Mouse (Mus musculus): ENCODE measurements at regions not wholly inside any gene's neighbourhood (a gene's known extent, or its start where the extent isn't known, plus 50 kb on each side); places are given as distances from the start of the nearest gene placed in this dataset.

- H3K79me2 ChIP-seq (ENCODE audit: control insufficient read depth, insufficient read depth), result no peaks in the 10 kb centered on the region
- TF ChIP-seq CTCF (IDR thresholded peaks at IDR 0.05; ENCODE audit: control insufficient read depth, insufficient read depth, insufficient read length) (no peak), MAX (IDR thresholded peaks at IDR 0.05) (no peak), USF1 (IDR thresholded peaks at IDR 0.05; ENCODE audit: low read depth) (no peak), CEBPB (IDR thresholded peaks at IDR 0.05; ENCODE audit: low read depth) (no peak), MYOG (IDR thresholded peaks at IDR 0.05; ENCODE audit: control insufficient read depth, extremely low read depth, insufficient read length) (no peak), MYOD1 (IDR thresholded peaks at IDR 0.05; ENCODE audit: control insufficient read depth, insufficient read length, low read depth) (no peak), FOSL1 (IDR thresholded peaks at IDR 0.05; ENCODE audit: insufficient read depth, low read length, poor library complexity, severe bottlenecking) (no peak)
- no peaks in the 10 kb centered on the region for H3K79me3 ChIP-seq (ENCODE audit: low read depth)
- H3ac ChIP-seq (ENCODE audit: control insufficient read depth, insufficient read length, low read depth), result no peak overlapping the region
- no peaks in the 10 kb centered on the region for H3K36me3 ChIP-seq (ENCODE audit: control insufficient read depth, insufficient read depth)
- no peaks in the 10 kb centered on the region for H3K27me3 ChIP-seq (ENCODE audit: control insufficient read depth, insufficient read depth, insufficient read length)
- no peak overlapping the region for H3K4me3 ChIP-seq (ENCODE audit: insufficient read depth, poor library complexity, severe bottlenecking)
Observed at GRCm38 (mm10) chr12:32692962-32693361, 126.4 kb upstream of the Nampt start.

DNA sequence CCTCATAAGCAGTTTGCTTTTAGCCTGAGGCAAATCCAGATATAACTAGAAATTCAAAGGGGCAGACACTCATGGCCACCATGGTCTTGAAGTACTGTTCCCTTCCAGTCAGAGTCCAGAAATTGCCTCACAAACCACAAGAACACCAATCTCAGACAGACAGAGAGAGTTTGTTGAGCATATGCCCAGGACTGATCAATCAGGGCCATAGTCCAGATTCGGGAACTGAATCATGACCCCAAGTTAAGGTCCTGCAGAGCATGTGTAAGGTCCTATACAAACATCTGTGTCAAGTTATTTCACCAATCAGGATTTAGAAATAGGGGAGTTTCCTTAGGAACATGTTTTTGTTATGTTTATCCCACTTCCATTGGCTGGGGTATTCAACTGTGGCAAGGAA is 125.7 kb upstream of the Nampt start:
- H3ac ChIP-seq (ENCODE audit: control insufficient read depth, insufficient read length, low read depth), result no peak overlapping the region
- H3K4me3 ChIP-seq (ENCODE audit: insufficient read depth, poor library complexity, severe bottlenecking), result no peak overlapping the region
- no peak for TF ChIP-seq MYOG (IDR thresholded peaks at IDR 0.05; ENCODE audit: control insufficient read depth, extremely low read depth, insufficient read length)
- no peak for TF ChIP-seq MYOD1 (IDR thresholded peaks at IDR 0.05; ENCODE audit: control insufficient read depth, insufficient read length, low read depth)
- no peak for TF ChIP-seq FOSL1 (IDR thresholded peaks at IDR 0.05; ENCODE audit: insufficient read depth, low read length, poor library complexity, severe bottlenecking)
- no peak for TF ChIP-seq CTCF (IDR thresholded peaks at IDR 0.05; ENCODE audit: control insufficient read depth, insufficient read depth, insufficient read length)
- H3K27me3 ChIP-seq (ENCODE audit: control insufficient read depth, insufficient read depth, insufficient read length), result no peaks in the 10 kb centered on the region
- no peaks in the 10 kb centered on the region for H3K36me3 ChIP-seq (ENCODE audit: control insufficient read depth, insufficient read depth)
- no peaks in the 10 kb centered on the region for H3K79me3 ChIP-seq (ENCODE audit: low read depth)
- no peaks in the 10 kb centered on the region for H3K79me2 ChIP-seq (ENCODE audit: control insufficient read depth, insufficient read depth)

GRCm38 (mm10) chr12:32696832-32697231 is 122.5 kb upstream of the Nampt start:
- Histone ChIP-seq H3K79me3 (ENCODE audit: low read depth) (no peaks in the 10 kb centered on the region), H3ac (ENCODE audit: control insufficient read depth, insufficient read length, low read depth) (no peak overlapping the region), H3K79me2 (ENCODE audit: control insufficient read depth, insufficient read depth) (no peaks in the 10 kb centered on the region), H3K36me3 (ENCODE audit: control insufficient read depth, insufficient read depth) (no peaks in the 10 kb centered on the region), H3K27me3 (ENCODE audit: control insufficient read depth, insufficient read depth, insufficient read length) (no peaks in the 10 kb centered on the region), H3K4me3 (ENCODE audit: insufficient read depth, poor library complexity, severe bottlenecking) (no peak overlapping the region)
- no peak for TF ChIP-seq CTCF (IDR thresholded peaks at IDR 0.05; ENCODE audit: control insufficient read depth, insufficient read depth, insufficient read length)
- no peak for TF ChIP-seq USF1 (IDR thresholded peaks at IDR 0.05; ENCODE audit: low read depth)
- no peak for TF ChIP-seq MYOD1 (IDR thresholded peaks at IDR 0.05; ENCODE audit: control insufficient read depth, insufficient read length, low read depth)
- no peak for TF ChIP-seq MAX (IDR thresholded peaks at IDR 0.05)
- TF ChIP-seq CEBPB (IDR thresholded peaks at IDR 0.05; ENCODE audit: low read depth), result no peak
- TF ChIP-seq FOSL1 (IDR thresholded peaks at IDR 0.05; ENCODE audit: insufficient read depth, low read length, poor library complexity, severe bottlenecking), result no peak
- no peak for TF ChIP-seq MYOG (IDR thresholded peaks at IDR 0.05; ENCODE audit: control insufficient read depth, extremely low read depth, insufficient read length)

- no peaks in the 10 kb centered on the region for H3K36me3 ChIP-seq (ENCODE audit: control insufficient read depth, insufficient read depth)
- H3K4me3 ChIP-seq (ENCODE audit: insufficient read depth, poor library complexity, severe bottlenecking), result no peak overlapping the region
- no peak overlapping the region for H3ac ChIP-seq (ENCODE audit: control insufficient read depth, insufficient read length, low read depth)
- peaks cover 4% of the 10 kb centered on the region for H3K27me3 ChIP-seq (ENCODE audit: control insufficient read depth, insufficient read depth, insufficient read length)
- H3K79me3 ChIP-seq (ENCODE audit: low read depth), result no peaks in the 10 kb centered on the region
- TF ChIP-seq MYOD1 (IDR thresholded peaks at IDR 0.05; ENCODE audit: control insufficient read depth, insufficient read length, low read depth) (no peak), FOSL1 (IDR thresholded peaks at IDR 0.05; ENCODE audit: insufficient read depth, low read length, poor library complexity, severe bottlenecking) (no peak), CTCF (IDR thresholded peaks at IDR 0.05; ENCODE audit: control insufficient read depth, insufficient read depth, insufficient read length) (no peak), CEBPB (IDR thresholded peaks at IDR 0.05; ENCODE audit: low read depth) (no peak), MYOG (IDR thresholded peaks at IDR 0.05; ENCODE audit: control insufficient read depth, extremely low read depth, insufficient read length) (no peak), MAX (IDR thresholded peaks at IDR 0.05) (no peak), USF1 (IDR thresholded peaks at IDR 0.05; ENCODE audit: low read depth) (no peak)
- no peaks in the 10 kb centered on the region for H3K79me2 ChIP-seq (ENCODE audit: control insufficient read depth, insufficient read depth)
Observed at GRCm38 (mm10) chr12:32709188-32709587, 110.2 kb upstream of the Nampt start.

- no peak for TF ChIP-seq MYOD1 (IDR thresholded peaks at IDR 0.05; ENCODE audit: control insufficient read depth, insufficient read length, low read depth)
- TF ChIP-seq USF1 (IDR thresholded peaks at IDR 0.05; ENCODE audit: low read depth), result no peak
- no peak for TF ChIP-seq MYOG (IDR thresholded peaks at IDR 0.05; ENCODE audit: control insufficient read depth, extremely low read depth, insufficient read length)
- TF ChIP-seq MAX (IDR thresholded peaks at IDR 0.05), result no peak
- TF ChIP-seq FOSL1 (IDR thresholded peaks at IDR 0.05; ENCODE audit: insufficient read depth, low read length, poor library complexity, severe bottlenecking), result no peak
- no peak for TF ChIP-seq CTCF (IDR thresholded peaks at IDR 0.05; ENCODE audit: control insufficient read depth, insufficient read depth, insufficient read length)
- TF ChIP-seq CEBPB (IDR thresholded peaks at IDR 0.05; ENCODE audit: low read depth), result no peak
- no peaks in the 10 kb centered on the region for H3K79me3 ChIP-seq (ENCODE audit: low read depth)
- no peaks in the 10 kb centered on the region for H3K36me3 ChIP-seq (ENCODE audit: control insufficient read depth, insufficient read depth)
- H3K79me2 ChIP-seq (ENCODE audit: control insufficient read depth, insufficient read depth), result no peaks in the 10 kb centered on the region
- no peak overlapping the region for H3K4me3 ChIP-seq (ENCODE audit: insufficient read depth, poor library complexity, severe bottlenecking)
- H3ac ChIP-seq (ENCODE audit: control insufficient read depth, insufficient read length, low read depth), result no peak overlapping the region
- H3K27me3 ChIP-seq (ENCODE audit: control insufficient read depth, insufficient read depth, insufficient read length), result no peaks in the 10 kb centered on the region
Observed at GRCm38 (mm10) chr12:32717129-32717921, 102.0 kb upstream of the Nampt start.
